Mouse (Mus musculus): ENCODE data around the gene H2-Q7. TPM values are rescaled to one million over a fixed set of nuclear protein-coding genes. Genes with fewer than 3 reads are reported as not detected.
"Not testable (repeated sequence)": the region's sequence is repeated elsewhere in the genome, so short reads cannot be mapped to it uniquely, and the experiment has no call there.

The H2-Q7 gene
- polyA plus RNA-seq, 1 experiment from 2014 or later: 1.2 TPM

DNA sequence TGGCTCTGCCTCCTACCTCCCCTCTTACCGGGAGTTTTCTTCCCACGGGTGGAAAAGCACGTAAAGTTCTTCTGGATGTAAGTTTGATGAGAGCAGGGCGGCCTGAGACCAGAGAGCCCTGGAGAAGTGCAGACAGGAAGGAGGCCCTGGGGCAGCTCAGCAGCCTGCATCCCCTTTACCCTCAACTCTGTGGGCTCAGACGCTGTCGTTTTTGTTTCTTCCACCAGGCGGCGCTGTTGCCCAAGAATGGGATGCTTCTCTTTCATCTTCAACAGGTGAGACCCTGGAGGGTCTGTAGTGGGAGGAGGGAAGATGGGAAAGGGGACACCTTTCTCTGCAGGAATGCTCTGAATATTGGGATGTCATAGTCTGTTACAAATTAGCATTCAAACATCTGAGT is 26.7 kb downstream of the H2-Q7 start:
- not testable (repeated sequence) for ATAC-seq (ENCODE audit: low FRiP score, low TSS enrichment); H3K9me3 ChIP-seq (ENCODE audit: control insufficient read depth, low read length); H3K36me3 ChIP-seq (ENCODE audit: control insufficient read depth, insufficient read depth, low read length); H3K27ac ChIP-seq (replicated peaks); H3K9ac ChIP-seq (ENCODE audit: low read length); H3K4me1 ChIP-seq (replicated peaks; ENCODE audit: control insufficient read depth, insufficient read depth); H3K27me3 ChIP-seq (ENCODE audit: control insufficient read depth, insufficient read depth, low read length); H3K4me2 ChIP-seq (replicated peaks; ENCODE audit: low read depth); H3K4me3 ChIP-seq (ENCODE audit: low read depth, low read length)
- TF ChIP-seq CTCF (IDR thresholded peaks at IDR 0.05; ENCODE audit: low read depth): peak; percentile 80
- WGBS: 8% methylated on average over 8 of the region's 8 CpGs
- peak; percentile 34 for DNase-seq (ENCODE audit: low spot score)

GRCm38 (mm10) chr17:35468936-35469335 is 30.0 kb downstream of the H2-Q7 start:
- not testable (repeated sequence) for H3K4me2 ChIP-seq (replicated peaks; ENCODE audit: low read depth); H3K9me3 ChIP-seq (ENCODE audit: control insufficient read depth, low read length); H3K27ac ChIP-seq (replicated peaks); H3K27me3 ChIP-seq (ENCODE audit: control insufficient read depth, insufficient read depth, low read length); DNase-seq (ENCODE audit: low spot score); H3K36me3 ChIP-seq (ENCODE audit: control insufficient read depth, insufficient read depth, low read length); ATAC-seq (ENCODE audit: low FRiP score, low TSS enrichment); H3K4me1 ChIP-seq (replicated peaks; ENCODE audit: control insufficient read depth, insufficient read depth); H3K4me3 ChIP-seq (ENCODE audit: low read depth, low read length); H3K9ac ChIP-seq (ENCODE audit: low read length)
- WGBS: 54% methylated on average over 3 of the region's 3 CpGs

DNA sequence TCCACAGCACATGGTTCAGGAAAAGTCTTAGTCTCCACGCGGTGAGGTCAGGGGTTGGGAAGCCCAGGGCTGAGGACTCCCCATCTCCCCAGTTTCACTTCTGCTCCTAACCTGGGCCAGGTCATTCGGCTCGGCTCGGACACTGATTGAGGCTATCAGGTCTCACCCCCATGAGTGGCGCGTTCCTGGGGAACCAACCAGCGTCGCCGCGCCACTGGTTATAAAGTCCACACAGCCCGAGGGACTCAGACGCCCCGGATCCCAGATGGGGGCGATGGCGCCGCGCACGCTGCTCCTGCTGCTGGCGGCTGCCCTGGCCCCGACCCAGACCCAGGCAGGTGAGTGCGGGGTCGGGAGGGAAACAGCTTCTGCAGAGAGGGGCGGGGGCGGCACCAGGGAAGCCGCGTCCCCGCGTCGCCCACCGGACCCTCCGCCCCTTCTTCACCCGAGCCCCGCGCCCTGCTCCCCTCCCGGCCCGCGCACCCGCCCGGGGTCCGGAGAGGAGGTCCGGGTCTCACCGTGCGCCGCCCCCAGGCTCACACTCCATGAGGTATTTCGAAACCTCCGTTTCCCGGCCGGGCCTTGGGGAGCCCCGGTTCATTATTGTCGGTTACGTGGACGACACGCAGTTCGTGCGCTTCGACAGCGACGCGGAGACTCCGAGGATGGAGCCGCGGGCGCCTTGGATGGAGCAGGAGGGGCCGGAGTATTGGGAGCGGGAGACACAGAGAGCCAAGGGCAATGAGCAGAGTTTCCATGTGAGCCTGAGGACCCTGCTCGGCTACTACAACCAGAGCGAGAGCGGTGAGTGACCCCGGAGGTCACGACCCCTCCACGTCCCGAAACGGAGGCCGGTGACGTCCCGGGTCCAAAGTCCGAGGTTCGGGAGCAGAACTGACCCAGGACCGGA is 31.1 kb downstream of the H2-Q7 start, which contains the start of gene H2-Q10:
Gene H2-Q10 (plus strand): TSS at position 248 of the 910 bp plus-strand sequence.
- H3K4me3 ChIP-seq (ENCODE audit: low read depth, low read length): peak within 1 kb of the TSS; percentile 42
- H3K27ac ChIP-seq (replicated peaks): no peak within 1 kb of the TSS
- 0 out of 2 replicates have a peak, but pooled peaks cover 2% of the 10 kb centered on the region for H3K4me1 ChIP-seq (replicated peaks; ENCODE audit: control insufficient read depth, insufficient read depth)
- ATAC-seq (ENCODE audit: low FRiP score, low TSS enrichment) (peak; percentile 54; the same call in 1 of the 2 replicates), DNase-seq (ENCODE audit: low spot score) (peak; percentile 28)
- H3K9me3 ChIP-seq (ENCODE audit: control insufficient read depth, low read length): no peaks in the 10 kb centered on the region
- H3K9ac ChIP-seq (ENCODE audit: low read length): no peak within 1 kb of the TSS
- no peak for TF ChIP-seq CTCF (IDR thresholded peaks at IDR 0.05; ENCODE audit: low read depth)
- TF ChIP-seq EP300 (optimal IDR thresholded peaks at IDR 0.05): no peak
- 2% methylated on average over 76 of the region's 80 CpGs for WGBS
- H3K36me3 ChIP-seq (ENCODE audit: control insufficient read depth, insufficient read depth, low read length): no peaks in the 10 kb centered on the region
- peaks cover 6% of the 10 kb centered on the region; the same call in 1 of the 2 replicates for H3K27me3 ChIP-seq (ENCODE audit: control insufficient read depth, insufficient read depth, low read length)
- peak within 1 kb of the TSS; percentile 69 for H3K4me2 ChIP-seq (replicated peaks; ENCODE audit: low read depth)

DNA sequence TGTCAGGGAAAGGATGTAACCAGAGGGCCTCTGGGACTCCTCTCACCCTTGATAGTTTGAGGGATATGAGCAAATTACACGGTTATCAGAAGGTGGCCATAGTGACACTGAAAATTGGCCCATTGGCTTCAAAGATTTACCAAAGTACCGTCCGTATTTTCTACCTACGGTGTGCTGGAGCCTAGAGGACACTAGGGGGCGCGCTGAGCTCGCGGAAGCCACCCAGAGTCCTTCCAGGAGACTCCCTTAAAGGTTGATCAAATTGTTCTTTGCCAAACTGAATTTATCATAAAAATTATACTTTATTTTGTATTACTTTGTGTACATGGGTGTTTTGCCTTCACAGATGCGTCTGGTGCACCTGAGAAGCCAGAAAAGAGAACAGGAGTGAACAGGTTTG is 45.1 kb downstream of the H2-Q7 start:
- Histone ChIP-seq H3K4me2 (replicated peaks; ENCODE audit: low read depth) (no peak overlapping the region), H3K9me3 (ENCODE audit: control insufficient read depth, low read length) (no peaks in the 10 kb centered on the region), H3K9ac (ENCODE audit: low read length) (no peak overlapping the region), H3K27ac (replicated peaks) (no peak overlapping the region), H3K4me3 (ENCODE audit: low read depth, low read length) (no peak overlapping the region), H3K4me1 (replicated peaks; ENCODE audit: control insufficient read depth, insufficient read depth) (no peaks in the 10 kb centered on the region), H3K36me3 (ENCODE audit: control insufficient read depth, insufficient read depth, low read length) (no peaks in the 10 kb centered on the region), H3K27me3 (ENCODE audit: control insufficient read depth, insufficient read depth, low read length) (no peaks in the 10 kb centered on the region)
- ATAC-seq (ENCODE audit: low FRiP score, low TSS enrichment) (no peak), DNase-seq (ENCODE audit: low spot score) (peak; percentile 67)
- under 1% methylated on average over 9 of the region's 9 CpGs for whole genome bisulfite sequencing
- peak; percentile 93 for TF ChIP-seq CTCF (IDR thresholded peaks at IDR 0.05; ENCODE audit: low read depth)
- no peak for TF ChIP-seq EP300 (optimal IDR thresholded peaks at IDR 0.05)

GRCm38 (mm10) chr17:35485702-35486101 is 46.7 kb downstream of the H2-Q7 start:
- H3K4me1 ChIP-seq (replicated peaks; ENCODE audit: control insufficient read depth, insufficient read depth): no peaks in the 10 kb centered on the region
- no peaks in the 10 kb centered on the region for H3K9me3 ChIP-seq (ENCODE audit: control insufficient read depth, low read length)
- H3K27ac ChIP-seq (replicated peaks): no peak overlapping the region
- H3K4me2 ChIP-seq (replicated peaks; ENCODE audit: low read depth): no peak overlapping the region
- peak; percentile 25 for DNase-seq (ENCODE audit: low spot score)
- H3K4me3 ChIP-seq (ENCODE audit: low read depth, low read length): no peak overlapping the region
- no peaks in the 10 kb centered on the region for H3K36me3 ChIP-seq (ENCODE audit: control insufficient read depth, insufficient read depth, low read length)
- TF ChIP-seq CTCF (IDR thresholded peaks at IDR 0.05; ENCODE audit: low read depth) (no peak), EP300 (optimal IDR thresholded peaks at IDR 0.05) (no peak)
- no peak overlapping the region for H3K9ac ChIP-seq (ENCODE audit: low read length)
- no peak; the same call in 1 of the 2 replicates for ATAC-seq (ENCODE audit: low FRiP score, low TSS enrichment)
- 16% methylated on average over 4 of the region's 4 CpGs for WGBS
- H3K27me3 ChIP-seq (ENCODE audit: control insufficient read depth, insufficient read depth, low read length): no peaks in the 10 kb centered on the region

DNA sequence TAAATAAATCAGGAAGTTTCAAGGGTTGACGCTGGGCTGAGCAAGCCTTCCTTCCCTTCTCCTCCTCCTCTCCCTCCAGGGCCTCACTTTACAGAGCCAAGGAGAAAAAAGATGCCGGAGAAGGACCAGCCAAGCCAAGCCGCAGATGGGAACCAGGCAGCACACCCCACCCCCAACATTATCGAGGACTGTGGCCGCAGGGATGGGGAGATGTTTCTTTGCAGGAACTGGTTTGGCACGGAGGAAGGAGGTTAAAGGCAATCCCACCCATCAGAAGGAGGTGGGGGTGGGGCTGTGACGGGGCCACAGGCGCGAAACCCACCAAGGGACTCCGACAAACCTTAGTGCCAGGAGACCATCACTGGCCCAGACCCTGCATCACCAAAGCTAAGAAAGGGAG is 47.8 kb downstream of the H2-Q7 start:
- 44% methylated on average over 10 of the region's 10 CpGs for WGBS
- Histone ChIP-seq H3K36me3 (ENCODE audit: control insufficient read depth, insufficient read depth, low read length) (no peaks in the 10 kb centered on the region), H3K4me2 (replicated peaks; ENCODE audit: low read depth) (no peak overlapping the region), H3K27me3 (ENCODE audit: control insufficient read depth, insufficient read depth, low read length) (no peaks in the 10 kb centered on the region), H3K27ac (replicated peaks) (no peak overlapping the region), H3K9ac (ENCODE audit: low read length) (no peak overlapping the region), H3K4me3 (ENCODE audit: low read depth, low read length) (no peak overlapping the region), H3K4me1 (replicated peaks; ENCODE audit: control insufficient read depth, insufficient read depth) (no peaks in the 10 kb centered on the region), H3K9me3 (ENCODE audit: control insufficient read depth, low read length) (no peaks in the 10 kb centered on the region)
- TF ChIP-seq EP300 (optimal IDR thresholded peaks at IDR 0.05) (no peak), CTCF (IDR thresholded peaks at IDR 0.05; ENCODE audit: low read depth) (no peak)
- DNase-seq (ENCODE audit: low spot score): no peak
- no peak for ATAC-seq (ENCODE audit: low FRiP score, low TSS enrichment)
